ENCODE assay signal across 8 mouse cellular contexts in genomic region chr13:73970545-73971448, GRCm38 (mm10). TPM values are rescaled to one million over a fixed set of nuclear protein-coding genes. Genes with fewer than 3 reads are reported as not detected.
A peak's percentile ranks its signal among the peaks of the same experiment; 100 is the strongest.
DNase-seq lines count a peak whose midpoint lies in the region; ATAC-seq and TF ChIP-seq lines count a peak whose summit lies in the region.

No protein-coding gene starts in this region.

- no peaks in the 10 kb centered on the region for H3K36me3 ChIP-seq in forebrain, embryonic 15.5 days

- H3K4me3 ChIP-seq in forebrain, embryonic 15.5 days = no peak overlapping the region
- peak overlapping the region; percentile 50 for H3K4me3 ChIP-seq in lung, adult 2 months (replicated peaks; ENCODE audit: extremely low read depth, low read depth, low read length)

- H3K9ac ChIP-seq in forebrain, embryonic 15.5 days (replicated peaks) = no peak overlapping the region

- H3K27ac ChIP-seq in forebrain, embryonic 15.5 days (replicated peaks) = no peak overlapping the region

- intact Hi-C loops in heart, postnatal 36 days (cut with DNase I) = loop anchor here (1.0 to 2.0 kb wide), 3 partner anchors 20 to 331 kb away; no protein-coding TSS in a partner anchor

- H3K4me2 ChIP-seq in forebrain, embryonic 15.5 days (replicated peaks) = no peak overlapping the region

- WGBS in forebrain, embryonic 15.5 days = 49% methylated on average over 12 of the region's 12 CpGs
- 4% methylated on average over 12 of the region's 12 CpGs for WGBS in large intestine, adult 2 months
- WGBS in lung, adult 2 months = 11% methylated on average over 12 of the region's 12 CpGs

- ATAC-seq in forebrain, embryonic 15.5 days (replicated peaks) = peak; percentile 91

- H3K9me3 ChIP-seq in forebrain, embryonic 15.5 days = no peaks in the 10 kb centered on the region

- peak; percentile 52 for DNase-seq in Muller cell, postnatal 12 days (ENCODE audit: inconsistent ontology term)
- DNase-seq in cerebellum, adult 11 months = peak; percentile 37
- DNase-seq in heart, postnatal 36 days = peak; percentile 83 to 87
- DNase-seq in large intestine, adult 2 months (ENCODE audit: low read depth, low spot score) = peak; percentile 81
- peak; percentile 69 for DNase-seq in lung, adult 2 months
- DNase-seq in ovary, adult 18-20 months (ENCODE audit: low spot score) = peak; percentile 44
- DNase-seq in urinary bladder, adult 2 months (ENCODE audit: low spot score) = peak; percentile 39

- no peaks in the 10 kb centered on the region for H3K27me3 ChIP-seq in forebrain, embryonic 15.5 days

- TF ChIP-seq CTCF in lung, adult 2 months (IDR thresholded peaks at IDR 0.05; ENCODE audit: insufficient read depth, low read length) = peak; percentile 78

- H3K4me1 ChIP-seq in forebrain, embryonic 15.5 days = 0 out of 2 replicates have a peak, but pooled peaks cover 2% of the 10 kb centered on the region
- H3K4me1 ChIP-seq in lung, adult 2 months (ENCODE audit: control insufficient read depth, insufficient read depth, low read length) = peaks cover 3% of the 10 kb centered on the region; the same call in 1 of the 2 replicates

- no peak for TF ChIP-seq POLR2A in lung, adult 2 months (IDR thresholded peaks at IDR 0.05; ENCODE audit: borderline replicate concordance, extremely low read depth, low read depth, low read length)

RNA-seq across cellular contexts. Expression of gene Zdhhc11, which starts 7.1 kb away (rescaled TPM):
- not detected in 2 replicates for polyA plus RNA-seq in forebrain, embryonic 15.5 days (2015; fragmentation: Nextera tagmentation; extraction: Ambion mirVana)
- total RNA-seq in heart, postnatal 36 days (2021) = not detected
- not detected in 2 replicates for polyA plus RNA-seq in large intestine, adult 2 months (2012; rRNA removed)
- not detected in 2 replicates for polyA plus RNA-seq in lung, adult 2 months (2012; rRNA removed)
- polyA plus RNA-seq in urinary bladder, adult 2 months (2012; rRNA removed) = not detected in 2 replicates

RNA-seq across cellular contexts. Expression of gene Brd9, which starts 33.2 kb away (rescaled TPM):
- 96.6 and 98.0 TPM in 2 replicates for polyA plus RNA-seq in forebrain, embryonic 15.5 days (2015; fragmentation: Nextera tagmentation; extraction: Ambion mirVana)
- 10 to 100 TPM; 20.6 to 23.6 TPM for total RNA-seq in heart, postnatal 36 days (2021)
- 31.3 and 33.8 TPM in 2 replicates for polyA plus RNA-seq in large intestine, adult 2 months (2012; rRNA removed)
- polyA plus RNA-seq in lung, adult 2 months (2012; rRNA removed) = 24.3 and 36.3 TPM in 2 replicates
- 62.4 and 64.3 TPM in 2 replicates for polyA plus RNA-seq in urinary bladder, adult 2 months (2012; rRNA removed)

RNA-seq across cellular contexts. Expression of gene Trip13, which starts 33.2 kb away (rescaled TPM):
- polyA plus RNA-seq in forebrain, embryonic 15.5 days (2015; fragmentation: Nextera tagmentation; extraction: Ambion mirVana) = 20.6 and 21.0 TPM in 2 replicates
- under 1 TPM; 0.33 to 0.68 TPM for total RNA-seq in heart, postnatal 36 days (2021)
- polyA plus RNA-seq in large intestine, adult 2 months (2012; rRNA removed) = 2.9 and 3.1 TPM in 2 replicates
- polyA plus RNA-seq in lung, adult 2 months (2012; rRNA removed) = 0.26 and 0.34 TPM in 2 replicates
- polyA plus RNA-seq in urinary bladder, adult 2 months (2012; rRNA removed) = 1.7 and 2.0 TPM in 2 replicates

RNA-seq across cellular contexts. Expression of gene Tppp, which starts 38.4 kb away (rescaled TPM):
- 7.1 and 7.5 TPM in 2 replicates for polyA plus RNA-seq in forebrain, embryonic 15.5 days (2015; fragmentation: Nextera tagmentation; extraction: Ambion mirVana)
- 10 to 100 TPM; 19.3 to 24.5 TPM for total RNA-seq in heart, postnatal 36 days (2021)
- 16.1 and 20.9 TPM in 2 replicates for polyA plus RNA-seq in large intestine, adult 2 months (2012; rRNA removed)
- 13.2 and 13.4 TPM in 2 replicates for polyA plus RNA-seq in lung, adult 2 months (2012; rRNA removed)
- 21.2 and 26.5 TPM in 2 replicates for polyA plus RNA-seq in urinary bladder, adult 2 months (2012; rRNA removed)
